Mouse (Mus musculus) layer of hippocampus, adult 9-10 months (tissue): Measurements from ENCODE around the gene Herc2.

Experiments
- DNase-seq: peaks from one replicate; pipeline ENCODE4 v3.0.0; 2022; ENCODE audit warnings: low spot score

Herc2 gene

DNA sequence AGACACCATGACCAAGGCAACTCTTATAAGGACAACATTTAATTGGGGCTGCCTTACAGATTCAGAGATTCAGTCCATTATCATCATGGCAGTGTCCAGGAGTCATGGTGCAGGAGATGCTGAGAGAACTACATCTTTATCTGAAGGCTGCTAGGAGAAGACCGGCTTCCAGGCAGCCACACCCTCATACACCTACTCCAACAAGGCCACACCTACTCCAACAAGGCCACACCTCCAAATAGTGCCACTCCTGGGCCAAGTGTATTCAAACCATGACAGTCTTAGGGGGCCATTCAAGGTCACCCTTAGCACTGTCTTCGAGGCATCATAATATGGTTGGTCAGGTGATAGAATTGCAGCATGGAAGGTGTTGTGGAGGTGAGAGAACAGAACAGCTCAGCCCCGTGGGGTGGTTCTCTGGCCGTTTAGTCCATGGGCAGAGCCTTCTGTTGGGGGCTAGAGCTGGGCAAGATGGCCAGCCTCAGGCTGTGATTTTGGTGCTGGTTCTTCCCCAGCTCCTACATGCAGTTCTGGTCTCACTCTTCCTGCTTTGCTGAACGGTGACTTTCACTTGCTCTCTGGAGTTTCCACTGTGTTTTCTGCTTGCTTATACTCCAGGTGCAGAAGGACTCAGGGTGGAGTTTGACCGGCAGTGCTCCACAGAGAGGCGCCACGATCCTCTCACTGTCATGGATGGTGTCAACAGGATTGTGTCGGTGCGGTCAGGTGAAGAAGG is 151.7 kb downstream of the Herc2 start:
- no peak for DNase-seq

GRCm38 (mm10) chr7:56202843-56203242 is 152.8 kb downstream of the Herc2 start:
- DNase-seq = no peak

DNA sequence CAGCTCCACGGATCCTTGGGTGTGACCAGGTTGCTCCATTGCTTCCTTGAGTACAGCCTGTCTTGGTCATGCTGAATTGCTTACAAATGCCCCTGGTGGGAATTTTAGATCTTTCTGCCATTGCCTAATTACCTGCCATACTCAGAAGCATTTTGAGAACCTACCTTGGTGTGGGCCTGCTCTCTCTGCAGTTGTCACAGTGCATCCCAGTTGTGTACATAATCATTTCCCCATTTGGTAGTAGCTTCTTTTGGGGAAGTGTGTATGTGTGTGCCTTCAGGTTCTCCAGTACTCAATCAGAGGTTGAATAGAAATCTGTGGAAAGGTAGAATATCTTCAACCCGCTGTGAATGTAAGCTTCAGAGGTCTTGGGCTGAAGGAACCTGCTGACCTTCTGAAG is 153.3 kb downstream of the Herc2 start:
- no peak for DNase-seq

DNA sequence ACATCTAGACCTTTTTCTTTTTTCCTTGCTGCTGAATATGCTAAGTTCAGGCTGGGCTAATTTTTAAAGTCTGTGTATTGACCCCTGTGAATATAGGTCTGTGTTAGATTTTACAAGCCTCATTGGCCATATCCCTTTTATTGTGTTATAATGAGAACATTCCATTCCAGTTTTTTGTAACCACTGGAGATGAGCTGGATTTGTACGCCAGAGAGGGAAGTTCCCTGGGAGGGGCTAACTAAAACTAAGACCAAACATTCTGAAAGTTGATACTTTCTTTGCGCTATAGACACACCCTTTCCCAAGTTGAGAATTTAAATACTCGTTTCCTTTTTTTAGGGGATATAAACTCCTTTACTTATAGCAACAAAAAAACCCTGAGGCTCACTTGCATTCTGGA is 154.9 kb downstream of the Herc2 start:
- DNase-seq = no peak

- DNase-seq = no peak
Measured at GRCm38 (mm10) chr7:56220811-56221210, 170.8 kb downstream of the Herc2 start.

DNA sequence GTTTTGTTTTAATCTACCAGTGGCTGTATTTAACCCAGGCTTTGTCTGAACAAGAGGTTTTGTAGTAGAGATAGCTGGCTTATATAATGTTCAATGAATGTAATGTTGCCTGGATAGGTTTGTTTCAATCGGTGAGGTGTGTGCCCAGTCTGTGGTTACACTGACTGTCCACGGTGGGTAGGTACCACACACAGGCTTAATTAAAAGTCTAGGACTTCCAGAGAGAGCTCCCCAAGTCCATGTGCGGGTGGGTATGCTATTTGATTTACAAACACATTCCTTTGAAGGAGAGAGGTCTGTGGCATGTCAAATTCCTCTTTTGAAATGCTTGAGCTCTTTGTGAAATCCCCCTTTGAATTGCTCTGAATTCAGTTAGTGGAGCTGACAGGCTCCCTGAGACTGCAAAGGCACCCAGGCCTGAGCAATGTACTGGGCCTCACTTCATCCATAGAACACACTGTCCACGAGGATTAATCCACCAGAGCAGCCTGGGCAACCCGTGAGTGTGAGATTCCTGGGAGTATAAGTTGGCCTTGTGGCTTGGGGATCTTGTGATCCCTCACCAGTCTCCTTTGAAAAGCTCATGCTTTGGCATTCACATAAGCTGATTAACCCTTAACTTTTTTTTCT is 185.9 kb downstream of the Herc2 start:
- no peak for DNase-seq

GRCm38 (mm10) chr7:56236617-56237016 is 186.6 kb downstream of the Herc2 start:
- no peak for DNase-seq

DNA sequence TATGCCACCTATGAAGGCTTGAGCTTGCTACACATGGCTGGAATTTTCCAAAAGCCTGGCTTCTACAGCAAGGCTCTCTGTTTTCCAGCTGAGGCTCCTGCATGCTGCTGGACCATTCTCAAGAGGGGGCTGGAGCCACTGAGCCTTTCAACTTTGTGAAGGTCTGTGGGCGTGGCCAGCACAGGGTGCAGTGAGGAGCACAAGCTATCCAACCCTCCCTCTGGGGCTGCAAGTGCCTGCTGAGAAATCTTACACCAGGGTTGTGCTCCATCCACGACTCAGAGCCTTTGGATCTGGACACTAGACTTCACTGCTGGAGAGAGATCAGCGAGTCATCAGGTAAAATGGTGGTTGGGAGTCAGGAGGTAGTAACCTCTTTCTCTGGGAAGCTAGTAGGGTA is 189.5 kb downstream of the Herc2 start, which contains the start of gene Oca2:
Gene Oca2, plus strand, starts transcription at position 218 of the 400 bp plus-strand sequence.
- no peak for DNase-seq

GRCm38 (mm10) chr7:56254568-56254967 is 204.6 kb downstream of the Herc2 start:
- DNase-seq = no peak

DNA sequence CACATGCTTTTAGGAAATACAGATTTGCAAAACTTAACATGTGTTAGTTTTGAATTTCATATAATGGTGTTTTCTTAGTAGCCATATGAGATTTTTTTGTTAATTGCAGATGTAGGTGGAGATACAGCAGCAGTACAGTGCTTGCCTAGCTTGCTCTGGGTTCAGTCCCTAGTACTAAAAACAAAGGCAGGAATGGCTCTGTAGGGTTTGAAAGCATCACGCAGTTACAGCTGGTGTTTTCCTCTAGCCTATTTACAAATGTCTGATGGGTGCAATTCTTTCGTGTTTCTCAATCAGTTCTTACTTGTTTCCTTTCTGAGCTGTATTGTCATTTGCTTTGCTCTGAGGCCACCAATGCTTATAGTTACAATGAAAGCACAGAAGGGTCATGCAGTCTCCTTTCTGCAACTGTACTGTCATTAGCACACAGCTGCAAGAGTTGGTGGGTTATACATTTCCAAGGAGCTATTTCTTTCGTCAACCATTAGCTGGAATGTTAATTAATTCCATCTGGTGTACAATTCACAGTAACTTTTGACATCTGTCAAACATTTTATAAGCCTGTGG is 208.0 kb downstream of the Herc2 start:
- DNase-seq = no peak

GRCm38 (mm10) chr7:56277506-56277905 is 227.5 kb downstream of the Herc2 start:
- no peak for DNase-seq
